Mouse (Mus musculus): ENCODE data around the gene Sbno2. TPM values are rescaled to one million over a fixed set of nuclear protein-coding genes. Genes with fewer than 3 reads are reported as not detected.

The Sbno2 gene
- polyA plus RNA-seq, 1 experiment from 2014 or later: 10.3 TPM

DNA sequence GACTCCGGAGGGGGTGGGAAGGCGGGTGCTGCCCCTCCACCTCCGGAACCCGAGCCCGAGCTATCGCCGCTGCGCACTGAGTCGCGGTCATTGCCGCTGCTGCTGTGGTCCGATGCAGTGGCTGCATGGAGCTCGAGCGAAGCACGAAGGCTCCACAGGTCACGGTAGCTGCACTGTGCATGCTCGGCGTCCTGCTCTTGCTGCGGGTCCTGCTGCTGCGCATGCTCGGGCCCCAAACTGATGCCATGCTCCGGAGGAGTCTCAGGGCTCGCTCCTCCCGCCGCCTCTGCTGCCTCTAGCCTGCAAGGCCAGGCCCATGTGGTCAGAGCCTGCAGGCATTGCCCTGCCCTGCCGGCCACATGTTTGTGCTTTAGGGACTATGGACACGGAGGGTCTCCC lies 26.6 kb upstream of the Sbno2 start:
- H3K27me3 ChIP-seq (replicated peaks; ENCODE audit: control insufficient read depth, insufficient read depth, low read length): no peaks in the 10 kb centered on the region
- H3K9me3 ChIP-seq (ENCODE audit: control insufficient read depth, low read length): no peaks in the 10 kb centered on the region
- H3K27ac ChIP-seq (ENCODE audit: low read depth, low read length): peak overlapping the region; percentile 31; the same call in 1 of the 2 replicates
- peaks cover 20% of the 10 kb centered on the region for H3K4me1 ChIP-seq (ENCODE audit: control insufficient read depth, insufficient read depth, low read depth, low read length)
- H3K36me3 ChIP-seq (ENCODE audit: control insufficient read depth, insufficient read depth, low read length): peaks cover 65% of the 10 kb centered on the region
- H3K4me2 ChIP-seq (ENCODE audit: low read length): peak overlapping the region; percentile 34
- peak; percentile 13 for ATAC-seq
- peak overlapping the region; percentile 4; the same call in 1 of the 2 replicates for H3K4me3 ChIP-seq (ENCODE audit: low read length)
- H3K9ac ChIP-seq (ENCODE audit: low read depth, low read length): 0 out of 2 replicates have a peak overlapping the region, but pooled peaks have one; percentile 10
- WGBS: 36% methylated on average over 25 of the region's 27 CpGs

DNA sequence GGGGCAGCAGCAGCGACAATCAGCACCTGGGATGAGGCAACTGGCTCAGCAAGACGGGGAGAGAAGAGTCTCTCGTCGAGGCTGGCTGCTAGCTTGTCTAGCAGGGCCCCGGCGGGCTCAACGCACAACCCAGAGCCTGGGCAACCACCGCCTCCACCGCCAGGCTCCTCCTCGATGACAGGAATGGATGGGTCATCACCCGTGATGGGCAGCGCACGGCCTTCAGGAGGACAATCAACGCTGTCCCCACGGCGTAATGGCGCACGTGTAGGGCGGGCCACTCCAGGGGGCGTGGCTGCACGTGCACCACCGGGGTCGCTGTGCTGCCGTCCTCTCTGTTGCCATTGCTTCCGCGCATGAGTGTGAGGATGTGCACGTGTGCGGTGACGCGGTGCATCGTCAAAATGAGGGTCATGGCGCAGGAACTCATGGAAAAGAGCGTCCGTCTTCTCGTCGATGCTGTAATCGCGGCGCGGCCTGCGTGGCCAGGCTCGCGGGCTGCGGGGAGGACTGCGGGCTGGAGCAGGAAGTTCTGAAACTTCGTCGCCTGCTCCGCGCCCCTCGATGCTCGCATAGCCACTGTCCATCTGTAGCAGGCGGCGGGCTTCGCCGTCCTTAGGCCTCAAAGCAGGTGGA lies 26.1 kb upstream of the Sbno2 start:
- H3K27me3 ChIP-seq (replicated peaks; ENCODE audit: control insufficient read depth, insufficient read depth, low read length): no peaks in the 10 kb centered on the region
- peaks cover 65% of the 10 kb centered on the region for H3K36me3 ChIP-seq (ENCODE audit: control insufficient read depth, insufficient read depth, low read length)
- no peak overlapping the region for H3K9ac ChIP-seq (ENCODE audit: low read depth, low read length)
- H3K9me3 ChIP-seq (ENCODE audit: control insufficient read depth, low read length): no peaks in the 10 kb centered on the region
- H3K4me1 ChIP-seq (ENCODE audit: control insufficient read depth, insufficient read depth, low read depth, low read length): peaks cover 15% of the 10 kb centered on the region
- peak overlapping the region; percentile 4; the same call in 1 of the 2 replicates for H3K4me3 ChIP-seq (ENCODE audit: low read length)
- 18% methylated on average over 55 of the region's 55 CpGs for WGBS
- H3K4me2 ChIP-seq (ENCODE audit: low read length): peak overlapping the region; percentile 34
- H3K27ac ChIP-seq (ENCODE audit: low read depth, low read length): peak overlapping the region; percentile 31; the same call in 1 of the 2 replicates
- ATAC-seq: peak; percentile 60

- 86% methylated on average over 18 of the region's 18 CpGs for WGBS
- Histone ChIP-seq H3K36me3 (ENCODE audit: control insufficient read depth, insufficient read depth, low read length) (peaks cover 63% of the 10 kb centered on the region), H3K4me1 (ENCODE audit: control insufficient read depth, insufficient read depth, low read depth, low read length) (peaks cover 11% of the 10 kb centered on the region), H3K27ac (ENCODE audit: low read depth, low read length) (no peak overlapping the region), H3K27me3 (replicated peaks; ENCODE audit: control insufficient read depth, insufficient read depth, low read length) (no peaks in the 10 kb centered on the region), H3K9ac (ENCODE audit: low read depth, low read length) (no peak overlapping the region), H3K9me3 (ENCODE audit: control insufficient read depth, low read length) (no peaks in the 10 kb centered on the region), H3K4me2 (ENCODE audit: low read length) (no peak overlapping the region), H3K4me3 (ENCODE audit: low read length) (no peak overlapping the region)
- ATAC-seq: 0 out of 2 replicates have a peak, but pooled peaks have one; percentile 1
These were observed 25.1 kb upstream of the Sbno2 start for GRCm38 (mm10) chr10:80130403-80131031.

DNA sequence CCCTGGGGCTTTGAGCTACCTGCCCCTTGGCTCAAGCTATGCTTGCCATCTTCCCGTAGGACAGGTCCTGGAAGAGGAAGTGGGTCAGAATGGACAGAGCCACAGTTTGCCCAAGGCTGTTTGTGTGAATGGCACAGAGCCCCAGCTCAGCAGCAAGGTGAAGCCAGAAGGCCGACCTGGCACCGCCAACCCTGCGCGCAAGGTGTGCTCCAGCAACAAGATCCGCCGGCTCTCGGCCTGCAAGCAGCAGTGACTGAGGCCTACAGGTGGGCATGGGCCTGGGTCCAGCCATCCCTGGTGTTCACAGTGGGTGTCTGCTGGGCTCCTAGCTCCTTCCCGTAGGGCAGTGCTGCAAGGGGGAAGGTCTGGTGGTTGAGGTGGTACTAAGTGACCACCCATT lies 24.5 kb upstream of the Sbno2 start:
- Histone ChIP-seq H3K4me3 (ENCODE audit: low read length) (no peak overlapping the region), H3K36me3 (ENCODE audit: control insufficient read depth, insufficient read depth, low read length) (peaks cover 57% of the 10 kb centered on the region), H3K4me2 (ENCODE audit: low read length) (no peak overlapping the region), H3K27me3 (replicated peaks; ENCODE audit: control insufficient read depth, insufficient read depth, low read length) (no peaks in the 10 kb centered on the region), H3K27ac (ENCODE audit: low read depth, low read length) (no peak overlapping the region), H3K9me3 (ENCODE audit: control insufficient read depth, low read length) (no peaks in the 10 kb centered on the region), H3K9ac (ENCODE audit: low read depth, low read length) (no peak overlapping the region), H3K4me1 (ENCODE audit: control insufficient read depth, insufficient read depth, low read depth, low read length) (peaks cover 11% of the 10 kb centered on the region)
- 93% methylated on average over 9 of the region's 9 CpGs for WGBS
- no peak for ATAC-seq

DNA sequence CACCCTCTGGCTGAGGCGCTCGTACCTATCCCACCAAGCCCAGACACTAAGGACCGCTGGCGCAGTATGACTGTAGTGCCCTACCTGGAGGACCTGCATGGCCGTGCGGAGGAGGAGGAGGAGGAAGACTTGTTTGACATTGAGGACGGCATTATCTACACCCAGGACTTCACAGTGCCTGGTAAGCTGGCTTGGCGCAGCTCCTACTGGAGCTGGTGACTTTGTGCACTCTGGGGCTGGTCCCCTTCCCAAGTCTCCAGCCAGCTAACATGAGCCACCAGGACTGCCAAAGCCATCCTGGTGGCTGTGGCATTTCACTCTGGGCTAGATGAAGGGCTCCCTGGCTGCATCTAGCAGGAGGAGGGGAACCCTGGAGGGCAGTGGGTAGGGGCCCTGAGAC lies 22.5 kb upstream of the Sbno2 start:
- Histone ChIP-seq H3K9me3 (ENCODE audit: control insufficient read depth, low read length) (no peaks in the 10 kb centered on the region), H3K36me3 (ENCODE audit: control insufficient read depth, insufficient read depth, low read length) (peaks cover 49% of the 10 kb centered on the region)

DNA sequence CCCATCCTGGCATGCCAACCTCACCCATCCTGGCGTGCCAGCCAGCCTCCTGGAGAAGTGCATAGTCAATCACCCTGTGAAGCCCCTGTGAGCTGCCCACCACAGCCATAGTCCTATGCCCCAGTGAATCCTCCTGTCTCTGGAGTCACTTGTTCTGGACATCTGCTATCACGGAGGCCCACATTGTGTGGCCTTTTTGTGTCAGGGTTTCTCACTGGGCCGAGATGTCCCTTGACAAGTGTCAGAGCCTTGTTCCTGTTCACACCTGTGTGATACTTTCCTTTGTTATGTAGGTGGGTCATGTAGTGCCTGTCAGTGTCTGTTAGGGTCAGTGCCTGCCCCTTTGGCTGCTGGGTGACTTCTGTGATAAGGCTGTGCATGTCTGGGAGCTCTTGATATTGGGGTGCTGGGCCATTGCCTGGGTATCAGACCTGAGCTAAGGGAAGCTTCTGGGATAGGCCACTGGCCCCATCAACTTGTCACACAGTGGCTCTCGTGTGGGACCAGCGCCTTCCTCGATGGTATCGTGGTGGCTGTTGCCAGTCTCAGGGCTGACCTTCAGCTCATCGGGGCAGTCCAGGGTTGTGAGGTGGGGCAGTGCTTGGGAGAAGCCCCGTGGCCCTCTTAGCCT lies 18.7 kb upstream of the Sbno2 start:
- 84% methylated on average over 9 of the region's 9 CpGs for WGBS
- no peak overlapping the region for H3K4me2 ChIP-seq (ENCODE audit: low read length)
- no peaks in the 10 kb centered on the region for H3K27me3 ChIP-seq (replicated peaks; ENCODE audit: control insufficient read depth, insufficient read depth, low read length)
- peaks cover 22% of the 10 kb centered on the region for H3K36me3 ChIP-seq (ENCODE audit: control insufficient read depth, insufficient read depth, low read length)
- H3K27ac ChIP-seq (ENCODE audit: low read depth, low read length): no peak overlapping the region
- H3K4me3 ChIP-seq (ENCODE audit: low read length): no peak overlapping the region
- no peak for ATAC-seq
- H3K9ac ChIP-seq (ENCODE audit: low read depth, low read length): no peak overlapping the region
- H3K9me3 ChIP-seq (ENCODE audit: control insufficient read depth, low read length): no peaks in the 10 kb centered on the region
- peaks cover 5% of the 10 kb centered on the region for H3K4me1 ChIP-seq (ENCODE audit: control insufficient read depth, insufficient read depth, low read depth, low read length)

More for the DNA sequence above, 22.5 kb upstream of the Sbno2 start:
- 93% methylated on average over 6 of the region's 8 CpGs for WGBS
- Histone ChIP-seq H3K27me3 (replicated peaks; ENCODE audit: control insufficient read depth, insufficient read depth, low read length) (no peaks in the 10 kb centered on the region), H3K4me3 (ENCODE audit: low read length) (no peak overlapping the region), H3K4me1 (ENCODE audit: control insufficient read depth, insufficient read depth, low read depth, low read length) (peaks cover 11% of the 10 kb centered on the region), H3K9ac (ENCODE audit: low read depth, low read length) (no peak overlapping the region), H3K4me2 (ENCODE audit: low read length) (no peak overlapping the region), H3K27ac (ENCODE audit: low read depth, low read length) (no peak overlapping the region)
- ATAC-seq: no peak

GRCm38 (mm10) chr10:80121639-80122038 lies 16.3 kb upstream of the Sbno2 start:
- H3K4me1 ChIP-seq (ENCODE audit: control insufficient read depth, insufficient read depth, low read depth, low read length): peaks cover 29% of the 10 kb centered on the region
- WGBS: 92% methylated on average over 2 of the region's 2 CpGs
- no peak overlapping the region for H3K4me2 ChIP-seq (ENCODE audit: low read length)
- no peaks in the 10 kb centered on the region for H3K27me3 ChIP-seq (replicated peaks; ENCODE audit: control insufficient read depth, insufficient read depth, low read length)
- no peak overlapping the region for H3K9ac ChIP-seq (ENCODE audit: low read depth, low read length)
- H3K4me3 ChIP-seq (ENCODE audit: low read length): no peak overlapping the region
- peaks cover 4% of the 10 kb centered on the region; the same call in 1 of the 2 replicates for H3K36me3 ChIP-seq (ENCODE audit: control insufficient read depth, insufficient read depth, low read length)
- no peaks in the 10 kb centered on the region for H3K9me3 ChIP-seq (ENCODE audit: control insufficient read depth, low read length)
- ATAC-seq: no peak
- H3K27ac ChIP-seq (ENCODE audit: low read depth, low read length): no peak overlapping the region

DNA sequence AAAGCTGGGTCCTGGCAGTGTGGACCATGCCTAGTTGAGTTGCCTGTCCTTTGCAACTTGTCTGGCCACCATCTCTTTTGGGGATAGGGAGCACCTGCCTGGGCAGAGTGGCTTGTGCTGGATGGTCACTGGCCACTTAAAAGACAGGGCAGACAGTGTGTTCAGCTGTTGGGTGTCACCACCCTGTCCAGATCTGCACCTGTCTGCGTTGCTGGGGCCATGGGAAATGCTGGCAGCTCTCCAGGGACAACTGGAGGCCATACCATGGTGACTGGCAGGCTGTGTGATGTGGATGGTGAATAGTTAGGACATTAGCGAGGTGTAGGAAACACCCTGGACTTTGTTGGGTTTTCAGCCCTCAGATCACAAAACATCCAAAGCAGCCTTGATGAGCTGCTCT lies 14.8 kb upstream of the Sbno2 start:
- no peaks in the 10 kb centered on the region for H3K9me3 ChIP-seq (ENCODE audit: control insufficient read depth, low read length)
- H3K36me3 ChIP-seq (ENCODE audit: control insufficient read depth, insufficient read depth, low read length): no peaks in the 10 kb centered on the region
- no peak overlapping the region for H3K27ac ChIP-seq (ENCODE audit: low read depth, low read length)
- no peaks in the 10 kb centered on the region for H3K27me3 ChIP-seq (replicated peaks; ENCODE audit: control insufficient read depth, insufficient read depth, low read length)
- no peak overlapping the region for H3K4me2 ChIP-seq (ENCODE audit: low read length)
- H3K4me3 ChIP-seq (ENCODE audit: low read length): no peak overlapping the region
- 71% methylated on average over 2 of the region's 2 CpGs for WGBS
- no peak overlapping the region for H3K9ac ChIP-seq (ENCODE audit: low read depth, low read length)
- ATAC-seq: no peak
- peaks cover 31% of the 10 kb centered on the region for H3K4me1 ChIP-seq (ENCODE audit: control insufficient read depth, insufficient read depth, low read depth, low read length)

- no peaks in the 10 kb centered on the region for H3K36me3 ChIP-seq (ENCODE audit: control insufficient read depth, insufficient read depth, low read length)
- peaks cover 39% of the 10 kb centered on the region for H3K4me1 ChIP-seq (ENCODE audit: control insufficient read depth, insufficient read depth, low read depth, low read length)
- ATAC-seq: no peak
- no peaks in the 10 kb centered on the region for H3K9me3 ChIP-seq (ENCODE audit: control insufficient read depth, low read length)
- no peaks in the 10 kb centered on the region for H3K27me3 ChIP-seq (replicated peaks; ENCODE audit: control insufficient read depth, insufficient read depth, low read length)
- 37% methylated on average over 6 of the region's 6 CpGs for WGBS
- peak overlapping the region; percentile 32; the same call in 1 of the 2 replicates for H3K9ac ChIP-seq (ENCODE audit: low read depth, low read length)
- H3K4me3 ChIP-seq (ENCODE audit: low read length): peak overlapping the region; percentile 1; the same call in 1 of the 2 replicates
- peak overlapping the region; percentile 94 for H3K4me2 ChIP-seq (ENCODE audit: low read length)
- no peak overlapping the region for H3K27ac ChIP-seq (ENCODE audit: low read depth, low read length)
These were observed 13.2 kb upstream of the Sbno2 start for GRCm38 (mm10) chr10:80118552-80118951.

Measured in hindbrain, embryonic 16.5 days (tissue).